Mouse (Mus musculus): ENCODE measurements at regions not wholly inside any gene's neighbourhood (a gene's known extent, or its start where the extent isn't known, plus 50 kb on each side); places are given as distances from the start of the nearest gene placed in this dataset.

GRCm38 (mm10) chr1:105178773-105179172, 177.7 kb downstream of the Rnf152 start:
- TF ChIP-seq POLR2A (IDR thresholded peaks at IDR 0.05; ENCODE audit: borderline replicate concordance, low read depth, low read length) (no peak), CTCF (IDR thresholded peaks at IDR 0.05; ENCODE audit: low read depth, low read length) (no peak)
